Mouse (Mus musculus) inflammation-experienced regulatory T-cells, adult 6 months (primary cell): ENCODE data around the gene Olfr1404. TPM values are rescaled to one million over a fixed set of nuclear protein-coding genes. Genes with fewer than 3 reads are reported as not detected.
"Not testable (repeated sequence)": the region's sequence is repeated elsewhere in the genome, so short reads cannot be mapped to it uniquely, and the experiment has no call there.

Experiments used
- ATAC-seq: one replicate; pipeline ENCODE4 v1.8.0; 2017
- polyA plus RNA-seq, 3 experiments: library from polyadenylated mRNA; unstranded; fragments of 100-300 nt; shearing (Covaris generic); gene quantifications; one replicate each; pipeline ENCODE4 v1.2.1; 2017

Olfr1404 gene
- polyA plus RNA-seq, result not detected

DNA sequence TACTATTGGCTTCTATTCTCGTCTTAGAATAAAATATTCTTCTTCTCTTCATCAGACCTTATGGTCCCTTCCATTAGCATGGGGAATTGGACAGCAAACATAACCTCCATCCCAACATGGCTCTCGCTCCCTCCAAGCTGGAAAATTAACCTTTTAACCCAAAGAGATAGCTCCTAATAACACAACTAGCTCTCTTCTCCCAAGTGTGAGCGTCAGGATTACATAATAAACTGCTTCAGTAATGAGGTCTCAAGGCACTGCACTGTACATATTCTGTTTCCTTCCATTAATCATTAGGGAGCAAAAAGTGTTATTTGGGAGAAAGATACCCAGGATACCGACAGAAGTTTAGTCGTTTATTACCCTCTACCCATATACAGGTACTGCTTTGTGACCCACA lies at the start of gene Olfr1404:
Gene Olfr1404, plus strand, starts transcription at position 301 of the 400 bp plus-strand sequence.
- ATAC-seq, result no peak

DNA sequence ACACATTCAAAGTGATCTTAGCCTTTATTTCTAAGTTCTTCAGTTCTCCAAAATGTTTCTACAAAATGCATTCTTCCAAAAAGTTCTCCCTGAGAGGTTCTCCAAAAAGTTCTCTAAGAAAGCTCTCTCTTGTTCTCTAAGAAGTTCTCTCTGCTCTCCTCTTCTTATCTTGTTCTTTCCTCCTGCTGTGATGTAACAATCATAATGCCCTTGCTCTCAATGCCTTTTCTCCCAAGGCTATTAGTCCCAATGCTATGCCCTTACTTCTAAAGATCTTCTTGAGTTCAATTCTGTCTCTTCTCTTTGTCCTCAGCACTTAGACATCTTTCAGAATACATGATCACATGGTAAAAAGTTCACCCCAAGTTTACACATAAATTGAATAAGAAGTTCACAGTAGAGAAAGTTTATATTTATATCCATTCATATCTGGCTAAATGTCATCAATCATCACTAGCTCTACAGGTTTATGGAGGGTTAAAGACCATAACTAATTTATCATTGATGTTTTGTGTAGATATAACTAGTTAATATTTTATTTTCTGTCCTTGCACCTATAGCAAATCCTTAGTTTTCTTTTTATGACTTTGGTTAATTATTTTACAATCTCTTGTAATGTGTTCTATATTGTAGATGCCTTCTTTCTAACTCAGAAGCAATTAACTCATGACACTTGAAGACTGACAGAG lies 37.9 kb upstream of the Olfr1404 start:
- no peak for ATAC-seq

DNA sequence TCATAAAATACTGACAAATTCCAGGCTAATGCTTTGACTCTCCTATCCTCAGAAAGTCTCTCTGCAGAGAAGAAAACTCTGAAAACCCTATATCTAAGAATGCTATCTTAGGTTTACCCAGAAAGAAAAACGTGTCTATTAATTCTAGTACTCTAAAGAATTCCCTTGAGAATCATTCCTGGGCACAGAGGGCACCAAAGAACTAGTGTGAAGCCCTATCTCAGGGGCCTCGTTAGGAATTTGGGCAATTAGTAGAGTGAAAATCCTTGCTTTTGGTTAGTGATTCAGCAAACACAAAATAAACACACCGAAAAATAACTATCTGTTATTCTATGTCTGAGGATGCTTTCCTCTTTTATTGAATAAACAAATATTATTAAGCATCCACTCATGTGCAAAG lies 21.7 kb upstream of the Olfr1404 start, which contains the start of gene Olfr1406:
Gene Olfr1406, minus strand, starts transcription at position 101 of the 400 bp plus-strand sequence.
- ATAC-seq, result no peak

- no peak for ATAC-seq
Observed at GRCm38 (mm10) chr1:173192059-173192458, 20.1 kb upstream of the Olfr1404 start.

GRCm38 (mm10) chr1:173196359-173196758 lies 15.8 kb upstream of the Olfr1404 start:
- ATAC-seq, result no peak

- no peak for ATAC-seq
Observed at GRCm38 (mm10) chr1:173197508-173197907, 14.7 kb upstream of the Olfr1404 start, which contains the start of gene Olfr218. Gene Olfr218 (plus strand): TSS chr1:173197808.

DNA sequence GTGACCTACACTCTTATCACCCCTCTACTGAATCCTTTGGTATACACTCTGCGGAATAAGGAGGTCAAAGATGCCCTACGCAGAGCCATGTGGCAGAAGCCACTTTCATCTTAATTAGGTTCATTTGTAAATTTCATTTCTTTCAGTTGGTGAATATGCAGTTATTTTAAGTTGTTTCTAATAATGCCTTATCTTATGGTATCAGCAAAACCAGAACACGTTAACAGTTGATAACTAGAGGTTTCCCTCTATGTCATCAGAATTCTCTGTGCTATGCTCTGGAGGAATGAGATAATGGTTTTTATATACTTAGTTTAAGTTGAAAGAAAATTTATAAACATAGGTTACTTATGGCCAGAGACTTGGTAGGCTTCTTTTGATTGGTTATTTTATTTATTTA lies 4.3 kb downstream of the Olfr1404 start:
- no peak for ATAC-seq

GRCm38 (mm10) chr1:173227081-173227480 lies 14.9 kb downstream of the Olfr1404 start, which contains the start of gene Fcer1a:
Gene Fcer1a (minus strand): TSS chr1:173227214.
- no peak for ATAC-seq

DNA sequence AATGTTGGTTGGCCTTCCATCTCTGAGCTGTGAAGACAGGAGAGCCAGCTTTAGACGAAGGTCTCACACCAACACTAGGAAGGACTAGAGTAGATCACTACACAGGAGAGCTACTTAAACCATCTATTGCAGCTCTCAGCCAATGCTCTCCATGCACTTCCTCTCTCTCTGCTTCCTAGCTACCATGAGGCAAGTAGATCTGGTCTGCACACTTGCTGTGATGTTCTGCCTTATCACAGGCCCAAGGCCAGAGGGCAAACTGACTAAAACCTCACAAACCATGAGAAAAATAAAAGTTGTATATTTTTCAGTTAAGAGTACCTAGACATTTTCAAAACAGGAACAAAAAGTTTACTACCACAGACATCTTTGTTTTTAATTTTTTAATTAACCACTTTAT lies 24.8 kb downstream of the Olfr1404 start:
- ATAC-seq, result not testable (repeated sequence)

DNA sequence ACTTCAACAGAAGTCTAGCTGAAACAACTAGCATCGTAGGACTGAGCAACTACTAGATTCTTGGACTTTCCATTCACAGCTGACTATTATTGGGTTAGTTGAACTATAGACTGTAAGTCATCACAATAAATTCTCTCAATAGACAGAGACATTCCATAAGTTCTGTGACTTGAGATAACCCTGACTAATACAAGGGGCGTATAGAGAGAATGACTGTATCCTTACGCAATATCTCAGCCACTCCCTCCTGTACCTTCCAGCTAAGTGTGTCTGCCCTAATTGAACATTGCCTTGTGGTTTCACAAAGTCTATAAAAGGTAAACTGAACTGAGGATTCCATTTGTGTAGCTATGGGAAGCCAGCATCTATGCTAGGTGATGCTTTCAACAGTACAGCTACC lies 37.7 kb downstream of the Olfr1404 start:
- no peak for ATAC-seq

DNA sequence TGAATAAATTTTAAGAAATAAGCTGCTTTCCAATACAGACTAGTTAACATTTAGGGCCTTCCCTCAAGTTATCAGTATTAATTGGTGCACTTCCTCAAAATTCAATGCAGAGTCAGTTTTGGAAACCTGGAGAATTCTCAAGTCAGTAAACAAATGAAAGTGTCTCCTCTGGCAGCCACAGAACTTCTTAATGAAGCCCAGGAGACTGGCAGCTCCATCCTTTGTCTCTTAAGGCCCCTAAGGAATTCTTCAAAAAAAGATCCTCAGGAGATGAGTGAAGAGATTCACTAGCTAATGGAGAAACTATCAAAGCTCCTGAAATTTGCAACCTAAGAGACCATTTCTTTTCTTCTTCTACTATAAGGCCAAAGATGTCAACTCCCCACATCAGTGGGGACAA lies 53.5 kb downstream of the Olfr1404 start, which contains the start of gene Olfr418:
Gene Olfr418, plus strand, starts transcription at position 301 of the 400 bp plus-strand sequence.
- ATAC-seq, result no peak

Other genes starting within 250 kb of the Olfr1404 start
- gene Olfr1408, start 75.0 kb upstream of the Olfr1404 start, polyA plus RNA-seq, result not detected
- gene Olfr1406, start 21.8 kb upstream of the Olfr1404 start, polyA plus RNA-seq, result not detected
- not detected for gene Olfr218, start 14.6 kb upstream of the Olfr1404 start, polyA plus RNA-seq
- not detected for gene Fcer1a, start 14.8 kb downstream of the Olfr1404 start, polyA plus RNA-seq
- gene Olfr418, start 53.6 kb downstream of the Olfr1404 start, polyA plus RNA-seq, result not detected
- not detected for gene Mptx2, start 65.4 kb downstream of the Olfr1404 start, polyA plus RNA-seq
- gene Ackr1, start 121.4 kb downstream of the Olfr1404 start, polyA plus RNA-seq, result not detected
- gene Aim2, start 138.5 kb downstream of the Olfr1404 start, polyA plus RNA-seq, result 10 to 100 TPM; 49.6 to 69.8 (median 61.1) TPM
- under 1 TPM in 1 of 3 experiments, not detected in 2; 0.11 TPM for gene Cadm3, start 155.3 kb downstream of the Olfr1404 start, polyA plus RNA-seq